Mouse (Mus musculus): ENCODE measurements around the gene Xntrpc. TPM values are rescaled to one million over a fixed set of nuclear protein-coding genes. Genes with fewer than 3 reads are reported as not detected.

Xntrpc gene
- polyA plus RNA-seq, 1 experiment from 2014 or later, result 1.4 TPM

- no peak overlapping the region for H3K4me2 ChIP-seq
- H3K4me3 ChIP-seq (ENCODE audit: low read depth, low read length), result no peak overlapping the region
- no peaks in the 10 kb centered on the region for H3K4me1 ChIP-seq (ENCODE audit: control insufficient read depth, insufficient read depth, low read length)
- H3K27me3 ChIP-seq (ENCODE audit: control insufficient read depth, insufficient read depth, low read length), result no peaks in the 10 kb centered on the region
- ATAC-seq (replicated peaks; ENCODE audit: insufficient number of reproducible peaks, low FRiP score, low TSS enrichment), result no peak
- no peak overlapping the region for H3K27ac ChIP-seq (ENCODE audit: low read depth, low read length)
- H3K9ac ChIP-seq (ENCODE audit: low read depth, low read length), result no peak overlapping the region
- H3K36me3 ChIP-seq (ENCODE audit: control insufficient read depth, insufficient read depth, low read length), result peaks cover 39% of the 10 kb centered on the region
- WGBS (ENCODE audit: insufficient replicate concordance), result 88% methylated on average over 1 of the region's 1 CpGs
- no peaks in the 10 kb centered on the region for H3K9me3 ChIP-seq (replicated peaks; ENCODE audit: control insufficient read depth, low read length)
Measured at GRCm38 (mm10) chr7:102137464-102137863, 72.0 kb downstream of the Xntrpc start.

GRCm38 (mm10) chr7:102137898-102138297 is 72.4 kb downstream of the Xntrpc start:
- H3K9ac ChIP-seq (ENCODE audit: low read depth, low read length), result no peak overlapping the region
- WGBS (ENCODE audit: insufficient replicate concordance), result 96% methylated on average over 5 of the region's 5 CpGs
- H3K4me3 ChIP-seq (ENCODE audit: low read depth, low read length), result no peak overlapping the region
- no peaks in the 10 kb centered on the region for H3K4me1 ChIP-seq (ENCODE audit: control insufficient read depth, insufficient read depth, low read length)
- peaks cover 37% of the 10 kb centered on the region for H3K36me3 ChIP-seq (ENCODE audit: control insufficient read depth, insufficient read depth, low read length)
- no peaks in the 10 kb centered on the region for H3K9me3 ChIP-seq (replicated peaks; ENCODE audit: control insufficient read depth, low read length)
- H3K27me3 ChIP-seq (ENCODE audit: control insufficient read depth, insufficient read depth, low read length), result no peaks in the 10 kb centered on the region
- no peak overlapping the region for H3K4me2 ChIP-seq
- no peak for ATAC-seq (replicated peaks; ENCODE audit: insufficient number of reproducible peaks, low FRiP score, low TSS enrichment)
- no peak overlapping the region for H3K27ac ChIP-seq (ENCODE audit: low read depth, low read length)

Other genes with a start within 250 kb of the Xntrpc start
- gene Phox2a, start 247.4 kb upstream of the Xntrpc start, polyA plus RNA-seq (2014; fragmentation: Nextera tagmentation; extraction: Ambion mirVana), result not detected in 2 replicates
- gene Inppl1, start 227.5 kb upstream of the Xntrpc start, polyA plus RNA-seq (2014; fragmentation: Nextera tagmentation; extraction: Ambion mirVana), result 33.6 and 52.0 TPM in 2 replicates
- gene Folr2, start 208.5 kb upstream of the Xntrpc start, polyA plus RNA-seq (2014; fragmentation: Nextera tagmentation; extraction: Ambion mirVana), result not detected in 2 replicates
- gene Anapc15, start 202.0 kb upstream of the Xntrpc start, polyA plus RNA-seq (2014; fragmentation: Nextera tagmentation; extraction: Ambion mirVana), result 73.3 and 76.5 TPM in 2 replicates
- 3.2 and 4.3 TPM in 2 replicates for gene Folr1, start 194.9 kb upstream of the Xntrpc start, polyA plus RNA-seq (2014; fragmentation: Nextera tagmentation; extraction: Ambion mirVana)
- gene Lamtor1, start 159.8 kb upstream of the Xntrpc start, polyA plus RNA-seq (2014; fragmentation: Nextera tagmentation; extraction: Ambion mirVana), result 137 and 146 TPM in 2 replicates
- 0.10 and 0.61 TPM in 2 replicates for gene Tomt, start 159.4 kb upstream of the Xntrpc start, polyA plus RNA-seq (2014; fragmentation: Nextera tagmentation; extraction: Ambion mirVana)
- gene Lrrc51, start 131.8 kb upstream of the Xntrpc start, polyA plus RNA-seq (2014; fragmentation: Nextera tagmentation; extraction: Ambion mirVana), result 5.3 and 6.5 TPM in 2 replicates
- gene Numa1, start 131.6 kb upstream of the Xntrpc start, polyA plus RNA-seq (2014; fragmentation: Nextera tagmentation; extraction: Ambion mirVana), result 58.0 and 64.1 TPM in 2 replicates
- 1.4 and 1.7 TPM in 2 replicates for gene Il18bp, start 47.0 kb upstream of the Xntrpc start, polyA plus RNA-seq (2014; fragmentation: Nextera tagmentation; extraction: Ambion mirVana)
- 20.2 and 22.0 TPM in 2 replicates for gene Rnf121, start 244 bp upstream of the Xntrpc start, polyA plus RNA-seq (2014; fragmentation: Nextera tagmentation; extraction: Ambion mirVana)
- gene Xndc1, start 202 bp upstream of the Xntrpc start, polyA plus RNA-seq (2014; fragmentation: Nextera tagmentation; extraction: Ambion mirVana), result 15.7 and 18.3 TPM in 2 replicates
- gene Trpc2, start 17.4 kb downstream of the Xntrpc start, polyA plus RNA-seq (2014; fragmentation: Nextera tagmentation; extraction: Ambion mirVana), result not detected in 2 replicates
- 9.5 and 9.8 TPM in 2 replicates for gene Art1, start 36.0 kb downstream of the Xntrpc start, polyA plus RNA-seq (2014; fragmentation: Nextera tagmentation; extraction: Ambion mirVana)
- gene Art5, start 43.8 kb downstream of the Xntrpc start, polyA plus RNA-seq (2014; fragmentation: Nextera tagmentation; extraction: Ambion mirVana), result 0.84 and 1.9 TPM in 2 replicates
- gene Chrna10, start 51.1 kb downstream of the Xntrpc start, polyA plus RNA-seq (2014; fragmentation: Nextera tagmentation; extraction: Ambion mirVana), result not detected in 2 replicates
- gene Nup98, start 144.5 kb downstream of the Xntrpc start, polyA plus RNA-seq (2014; fragmentation: Nextera tagmentation; extraction: Ambion mirVana), result 36.1 and 36.5 TPM in 2 replicates
- 52.0 and 53.5 TPM in 2 replicates for gene Pgap2, start 144.5 kb downstream of the Xntrpc start, polyA plus RNA-seq (2014; fragmentation: Nextera tagmentation; extraction: Ambion mirVana)
- gene Rhog, start 190.3 kb downstream of the Xntrpc start, polyA plus RNA-seq (2014; fragmentation: Nextera tagmentation; extraction: Ambion mirVana), result 47.5 and 59.6 TPM in 2 replicates
- gene Stim1, start 202.1 kb downstream of the Xntrpc start, polyA plus RNA-seq (2014; fragmentation: Nextera tagmentation; extraction: Ambion mirVana), result 9.1 and 13.5 TPM in 2 replicates